Mouse (Mus musculus): ENCODE data around the gene Klhl5.
"Not testable (repeated sequence)": the region's sequence is repeated elsewhere in the genome, so short reads cannot be mapped to it uniquely, and the experiment has no call there.

Gene Klhl5

DNA sequence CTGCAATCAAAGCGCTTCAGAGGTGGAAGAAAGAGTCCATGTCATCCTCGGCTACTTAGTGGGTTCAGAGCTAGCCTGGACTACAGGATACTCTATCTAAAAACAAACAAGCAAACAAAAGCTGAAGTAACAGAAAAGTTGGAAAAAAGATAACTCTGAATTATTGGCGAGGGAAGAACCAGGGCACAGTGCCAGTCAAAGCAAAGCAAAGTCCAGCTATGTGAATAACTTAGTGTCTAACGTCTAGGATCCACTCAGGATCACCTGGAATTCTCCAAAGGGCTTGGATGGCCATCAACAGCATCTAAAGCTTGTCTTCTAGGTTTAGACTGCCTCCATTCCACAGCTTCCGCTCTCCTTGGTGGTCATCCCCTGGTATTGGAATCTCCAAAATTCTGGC lies 9.9 kb upstream of the Klhl5 start:
- DNase-seq (ENCODE audit: low spot score): peak; percentile 46

DNA sequence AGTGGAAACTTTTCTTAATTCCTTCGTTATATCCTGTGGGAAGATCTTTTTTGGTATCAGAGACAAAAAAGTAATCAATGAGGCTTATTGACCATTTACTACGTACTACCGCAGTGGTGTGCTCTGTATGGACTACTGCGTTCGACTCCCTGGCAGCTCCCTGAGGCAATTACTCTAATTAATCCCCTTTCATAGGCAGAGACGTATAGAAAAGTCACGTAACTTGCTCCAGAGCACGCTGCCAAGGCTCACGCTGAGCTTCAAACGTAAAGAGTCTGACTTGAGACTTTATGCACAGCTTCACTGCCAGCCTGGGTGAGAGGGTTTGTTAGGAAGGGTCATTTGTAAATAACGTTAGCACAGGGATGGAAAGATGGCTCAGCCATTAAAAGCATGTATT lies 7.3 kb upstream of the Klhl5 start:
- DNase-seq (ENCODE audit: low spot score): no peak

DNA sequence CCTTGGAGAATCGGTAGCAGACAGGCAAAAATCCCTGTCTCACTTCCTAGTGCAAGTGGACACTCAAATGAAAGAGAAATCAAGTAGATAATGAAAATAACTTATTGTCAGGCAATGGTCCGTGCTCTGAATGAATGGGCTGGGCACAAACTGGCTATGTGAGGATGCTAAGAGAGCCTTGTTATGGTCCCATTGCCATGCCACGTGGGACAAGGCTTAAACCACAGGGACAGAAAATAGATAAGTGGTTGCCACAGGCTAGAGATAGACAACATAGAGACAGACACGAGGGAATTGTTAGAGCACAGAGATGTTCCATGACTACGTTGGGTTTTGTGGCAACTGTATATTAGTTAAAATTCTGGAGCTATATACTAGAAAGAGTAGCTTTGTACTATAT lies 6.1 kb upstream of the Klhl5 start:
- no peak for DNase-seq (ENCODE audit: low spot score)

DNA sequence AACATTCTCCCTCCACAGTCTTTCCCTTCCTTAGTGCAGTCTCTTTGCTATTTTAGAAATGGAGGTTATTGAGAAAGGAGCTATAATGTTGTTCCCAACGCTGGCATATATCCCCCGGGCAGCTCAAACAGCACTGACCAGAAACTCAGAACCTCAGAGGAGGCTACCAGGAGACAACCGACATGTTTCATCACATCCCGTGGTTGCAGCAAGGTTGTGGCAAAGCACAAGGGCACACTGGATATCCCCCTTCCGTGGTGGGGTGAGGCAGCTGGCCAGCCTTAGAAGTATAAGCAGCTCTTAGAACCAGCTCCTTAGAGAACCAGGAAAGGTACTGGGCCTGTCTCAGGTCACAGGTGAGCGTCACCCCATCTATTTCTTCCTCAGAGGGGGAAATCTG lies 5.7 kb upstream of the Klhl5 start:
- DNase-seq (ENCODE audit: low spot score): no peak

DNA sequence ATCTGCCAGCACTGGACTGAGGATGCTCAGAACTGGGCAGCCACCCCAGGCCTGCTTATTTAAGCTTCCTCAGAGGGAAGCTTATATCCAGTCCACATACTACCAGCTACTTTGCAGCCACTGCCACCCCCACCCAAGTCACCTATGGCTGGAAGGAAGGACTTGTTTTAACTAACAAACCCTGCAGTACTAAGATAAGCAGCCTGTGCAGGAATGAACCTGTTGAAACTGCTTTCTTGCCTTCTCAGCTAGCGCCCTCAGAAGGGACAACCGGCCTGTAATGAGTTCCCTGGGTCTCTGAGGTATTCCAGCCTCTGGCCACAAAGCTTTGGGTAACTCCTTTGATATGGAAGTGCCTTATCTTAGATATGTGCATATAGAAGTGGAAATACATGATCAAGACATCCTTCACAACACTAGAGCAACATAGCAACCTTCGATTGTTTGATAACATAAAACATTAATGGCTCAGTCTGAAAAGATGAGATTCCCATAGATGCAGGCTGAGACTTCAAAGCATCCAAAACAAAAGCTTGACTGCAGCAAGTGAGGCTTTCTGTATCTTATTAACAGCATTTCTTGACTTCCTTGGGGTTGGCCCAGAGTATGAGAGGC lies 5.2 kb upstream of the Klhl5 start:
- no peak for DNase-seq (ENCODE audit: low spot score)

DNA sequence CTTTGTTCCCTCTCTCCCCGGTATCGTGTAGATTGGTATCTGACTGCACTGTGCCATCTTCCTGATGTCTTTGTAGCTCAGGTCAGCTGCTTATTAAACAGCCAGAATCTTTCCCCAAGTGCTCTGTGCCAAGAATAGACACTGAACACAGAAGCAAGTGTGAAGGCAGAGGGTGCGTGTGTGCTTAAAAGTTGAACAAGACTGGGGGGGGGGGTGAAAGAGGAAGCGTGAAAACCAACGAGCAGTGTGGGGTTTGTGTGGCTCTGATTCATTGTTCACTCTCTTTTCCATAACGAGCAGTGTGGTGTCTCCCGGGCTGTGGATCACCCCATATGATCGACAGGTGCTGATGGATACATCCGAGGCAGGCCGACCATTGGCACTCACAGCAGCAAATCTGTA lies 4.7 kb upstream of the Klhl5 start:
- DNase-seq (ENCODE audit: low spot score): no peak

DNA sequence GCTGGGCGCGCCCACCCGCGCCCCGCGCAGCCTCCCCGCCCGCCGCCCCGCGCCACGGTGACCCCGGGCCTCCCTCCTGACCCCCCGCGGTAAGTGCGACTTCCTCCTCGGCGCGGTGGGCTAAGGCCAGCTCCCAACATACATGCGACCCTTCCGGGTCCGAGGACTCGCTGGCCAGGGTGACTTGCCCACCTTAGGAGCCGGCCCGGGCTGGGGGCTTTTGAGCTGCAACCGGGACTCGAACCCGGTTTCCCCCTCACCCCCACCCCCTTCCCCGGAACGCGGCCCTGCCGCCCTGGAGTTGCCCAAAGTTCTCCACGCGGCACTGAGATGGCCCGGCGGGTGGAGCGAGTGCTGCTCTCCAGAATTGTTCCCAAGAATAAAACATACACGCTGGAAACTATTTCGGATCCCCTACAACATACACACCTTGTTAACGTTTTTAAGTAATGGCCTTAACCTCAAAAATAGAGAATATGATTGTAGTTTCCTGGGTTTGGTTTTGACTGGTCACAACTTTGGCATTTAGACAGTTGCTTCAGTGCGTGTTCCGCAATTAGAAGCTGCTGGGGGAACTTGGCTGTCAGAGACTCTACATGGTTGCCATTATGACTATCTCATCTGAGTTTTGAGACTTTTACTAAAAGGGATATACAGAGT lies 564 bp downstream of the Klhl5 start:
- DNase-seq (ENCODE audit: low spot score): peak; percentile 66

DNA sequence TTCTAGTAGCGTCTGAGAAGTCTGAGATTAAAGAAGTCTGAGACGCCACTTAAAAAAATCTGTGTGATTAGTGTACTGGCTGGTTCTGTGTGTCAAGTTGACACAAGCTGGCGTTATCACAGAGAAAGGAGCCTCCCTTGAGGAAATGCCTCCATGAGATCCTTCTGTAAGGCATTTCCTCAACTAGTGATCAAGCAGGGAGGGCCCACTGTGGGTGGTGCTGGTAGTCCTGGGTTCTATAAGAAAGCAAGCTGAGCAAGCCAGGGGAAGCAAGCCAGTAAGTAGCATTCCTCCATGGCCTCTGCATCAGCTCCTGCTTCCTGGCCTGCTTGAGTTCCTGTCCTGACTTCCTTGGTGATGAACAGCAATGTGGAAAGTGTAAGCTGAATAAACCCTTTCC lies 4.9 kb downstream of the Klhl5 start:
- not testable (repeated sequence) for DNase-seq (ENCODE audit: low spot score)

DNA sequence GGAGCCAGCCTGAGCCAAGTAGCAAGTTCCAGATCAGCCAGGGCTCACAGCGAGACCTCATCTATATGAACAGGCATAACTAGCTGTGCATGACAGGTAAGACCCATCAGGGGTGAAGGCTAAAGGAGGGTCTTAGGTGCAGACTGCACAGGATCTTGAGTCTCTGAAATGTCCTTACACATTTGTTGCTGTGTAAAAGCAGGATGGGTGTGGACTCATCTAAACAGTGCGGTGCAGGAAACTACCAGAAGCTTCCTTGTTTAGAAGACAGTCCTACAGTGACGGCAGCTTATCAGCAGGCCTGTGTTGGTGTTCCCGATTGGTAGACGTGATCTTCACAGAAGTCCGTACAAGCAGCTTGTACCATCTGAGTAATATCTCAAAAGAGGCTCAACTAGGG lies 6.0 kb downstream of the Klhl5 start:
- no peak for DNase-seq (ENCODE audit: low spot score)

DNA sequence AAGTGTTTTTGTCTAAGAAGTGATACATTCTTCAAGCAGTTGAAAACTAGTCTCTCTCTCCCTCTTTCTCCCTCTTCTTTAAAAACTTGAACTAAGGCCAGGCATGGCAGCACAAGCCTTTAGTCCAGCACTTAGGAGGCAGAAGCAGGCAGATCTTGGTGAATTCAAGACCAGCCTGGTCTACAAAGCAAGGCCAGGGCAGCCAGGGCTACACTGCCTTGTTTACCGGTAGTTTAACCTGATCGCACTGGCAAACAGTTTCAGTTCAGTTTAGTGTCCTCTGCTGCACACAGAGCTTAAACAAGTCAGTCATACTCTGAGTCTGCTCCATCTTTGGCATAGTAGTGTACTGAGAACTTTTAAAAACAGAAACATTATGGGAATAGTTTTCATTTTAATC lies 9.4 kb downstream of the Klhl5 start:
- no peak for DNase-seq (ENCODE audit: low spot score)

DNA sequence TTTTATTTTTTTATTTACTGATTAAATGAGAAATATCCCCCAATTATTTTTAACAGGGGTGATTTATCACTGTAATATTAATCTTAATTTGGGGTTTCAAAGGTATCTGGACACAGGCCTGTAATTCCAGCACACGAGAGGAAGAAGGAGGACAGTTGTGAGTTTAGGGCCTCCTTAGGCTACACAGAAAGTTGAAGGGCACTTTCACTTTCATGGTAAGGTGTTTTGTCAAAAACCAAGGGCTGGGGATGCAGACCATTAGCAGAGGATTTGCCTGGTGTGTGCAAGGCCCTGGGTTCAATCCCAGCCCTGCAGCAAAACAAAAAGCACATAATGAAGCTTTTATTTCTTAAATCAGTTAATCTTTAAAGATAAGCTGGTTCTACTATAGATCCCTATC lies 12.2 kb downstream of the Klhl5 start:
- no peak for DNase-seq (ENCODE audit: low spot score)

DNA sequence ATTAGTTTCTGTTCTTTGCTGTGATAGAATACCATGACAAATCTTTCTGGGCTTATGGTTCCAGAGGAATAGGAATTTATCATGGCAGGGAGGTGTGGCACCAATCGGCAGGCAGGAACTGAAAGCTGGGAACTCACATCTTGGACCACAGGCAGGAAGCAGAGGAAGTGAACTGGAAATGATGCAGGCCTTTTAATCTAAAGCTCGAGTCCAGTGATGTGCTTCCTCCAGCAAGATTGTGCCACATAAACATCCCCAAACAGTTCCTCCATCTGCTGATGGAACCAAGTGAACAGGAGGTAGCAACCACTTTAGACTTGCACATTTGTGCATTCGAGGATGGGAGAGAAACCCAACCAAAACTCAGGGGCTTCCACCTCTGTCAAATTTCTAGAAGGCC lies 12.6 kb downstream of the Klhl5 start:
- DNase-seq (ENCODE audit: low spot score): no peak

DNA sequence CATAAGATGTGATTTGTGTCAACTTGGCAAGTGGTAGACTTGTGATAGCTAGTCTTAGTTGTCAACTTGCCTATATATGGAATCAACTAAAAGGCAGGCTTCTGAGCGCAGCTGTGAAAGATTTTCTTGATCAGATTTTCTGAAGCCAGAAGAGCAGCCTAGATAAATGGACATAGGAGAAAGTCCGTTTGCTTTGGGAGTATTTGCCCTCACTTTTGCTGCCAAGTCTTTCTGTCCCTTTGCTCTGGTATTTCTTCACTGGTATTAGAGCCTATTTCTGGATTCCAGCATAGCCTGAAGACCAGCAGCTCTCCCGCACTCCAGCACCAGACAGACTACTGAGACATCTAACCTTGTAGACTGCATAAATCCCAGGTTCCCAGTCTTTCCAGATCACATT lies 15.3 kb downstream of the Klhl5 start:
- peak; percentile 80 for DNase-seq (ENCODE audit: low spot score)

DNA sequence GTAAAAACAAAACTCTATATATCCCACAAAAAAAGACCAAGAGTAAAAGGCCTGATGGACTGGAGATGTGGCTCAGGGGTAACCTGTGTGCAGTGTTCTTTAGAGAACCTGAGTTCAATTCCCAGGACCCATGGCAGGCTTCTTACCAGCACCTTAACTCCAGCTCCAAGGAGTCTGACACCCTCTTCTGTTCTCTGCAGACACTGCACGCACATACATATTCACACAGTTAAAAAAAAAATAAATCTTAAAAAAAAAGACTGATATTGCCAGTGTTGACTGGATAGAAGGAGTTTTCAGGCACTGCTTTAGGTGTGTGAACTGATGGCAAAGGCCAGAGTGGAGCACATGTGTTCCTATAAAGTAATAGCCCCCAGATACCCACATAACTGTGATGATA lies 18.8 kb downstream of the Klhl5 start:
- no peak for DNase-seq (ENCODE audit: low spot score)

DNA sequence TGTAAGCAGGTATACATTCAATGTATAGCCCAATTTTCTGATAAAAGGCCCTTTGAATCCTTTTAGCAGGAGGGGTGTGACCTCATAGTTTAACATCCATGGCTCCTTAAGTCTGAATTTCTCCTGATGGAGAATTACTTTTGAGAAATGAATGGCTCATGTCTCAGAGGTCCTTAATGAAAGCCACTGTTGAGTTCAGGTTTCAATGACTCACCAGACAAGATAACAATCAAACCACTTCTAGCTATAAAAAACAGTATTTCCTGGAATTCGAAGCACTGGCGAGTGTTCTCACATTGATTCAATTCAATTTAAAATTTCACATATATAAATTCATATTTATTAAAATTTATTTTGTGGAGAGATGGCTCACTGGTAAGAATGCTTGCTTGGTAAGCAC lies 21.1 kb downstream of the Klhl5 start:
- no peak for DNase-seq (ENCODE audit: low spot score)

DNA sequence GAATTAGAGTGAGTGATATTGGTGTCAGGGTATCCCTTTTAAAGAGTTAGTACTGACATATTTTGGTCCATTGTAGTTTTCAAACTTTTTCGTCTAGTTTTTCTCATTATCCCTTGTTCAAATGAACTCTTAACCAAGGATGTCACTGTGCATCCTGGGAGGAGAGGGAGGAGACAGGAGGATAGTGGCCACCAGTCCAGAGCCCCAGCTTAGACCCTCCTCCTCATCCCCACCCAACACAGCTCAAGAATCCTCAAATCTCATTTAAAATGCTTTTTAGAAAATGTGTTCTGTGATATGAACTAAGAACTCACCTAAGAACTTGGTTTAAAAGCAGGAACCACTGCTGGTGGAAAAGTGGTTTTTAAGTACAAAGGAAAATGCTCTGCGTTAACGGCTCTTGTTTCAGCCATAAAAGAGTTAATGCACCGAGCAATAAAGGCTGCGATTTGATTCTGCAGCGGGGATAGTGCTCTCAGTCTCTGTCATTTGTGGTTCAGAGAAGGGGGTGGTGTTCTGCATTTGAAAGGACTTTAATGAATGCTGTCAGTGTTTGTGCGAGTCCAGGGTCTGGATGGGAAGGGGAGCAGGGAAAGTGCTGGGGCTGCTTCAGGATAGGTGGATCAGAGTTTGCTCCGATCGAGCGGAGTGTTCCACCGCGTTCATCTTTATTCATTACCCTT lies 23.3 kb downstream of the Klhl5 start:
- no peak for DNase-seq (ENCODE audit: low spot score)

DNA sequence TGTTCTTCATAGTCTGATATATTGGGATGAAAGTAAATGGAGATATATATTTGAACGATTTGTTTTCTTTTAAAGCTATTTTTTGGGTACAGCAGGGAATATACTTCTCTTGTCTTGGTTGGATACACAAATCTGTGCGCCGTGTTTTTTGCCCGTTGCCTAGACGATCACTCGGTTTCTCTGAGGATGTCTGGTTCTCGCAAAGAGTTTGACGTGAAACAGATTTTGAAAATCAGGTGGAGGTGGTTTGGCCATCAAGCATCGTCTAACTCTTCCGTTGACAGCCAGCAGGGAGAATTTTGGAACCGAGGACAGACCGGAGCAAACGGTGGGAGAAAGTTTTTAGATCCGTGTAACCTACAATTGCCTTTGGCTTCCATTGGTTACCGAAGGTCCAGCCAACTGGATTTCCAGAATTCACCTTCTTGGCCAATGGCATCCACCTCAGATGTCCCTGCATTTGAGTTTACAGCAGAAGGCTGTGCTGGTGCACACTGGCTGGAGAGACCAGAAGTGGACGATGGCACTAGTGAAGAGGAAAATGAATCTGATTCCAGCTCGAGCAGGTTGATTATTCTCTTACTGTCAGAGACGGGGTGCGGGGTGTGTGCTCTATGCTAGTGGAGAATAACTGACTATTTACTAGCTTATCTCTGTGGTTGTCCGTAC lies 24.0 kb downstream of the Klhl5 start:
- DNase-seq (ENCODE audit: low spot score): no peak

DNA sequence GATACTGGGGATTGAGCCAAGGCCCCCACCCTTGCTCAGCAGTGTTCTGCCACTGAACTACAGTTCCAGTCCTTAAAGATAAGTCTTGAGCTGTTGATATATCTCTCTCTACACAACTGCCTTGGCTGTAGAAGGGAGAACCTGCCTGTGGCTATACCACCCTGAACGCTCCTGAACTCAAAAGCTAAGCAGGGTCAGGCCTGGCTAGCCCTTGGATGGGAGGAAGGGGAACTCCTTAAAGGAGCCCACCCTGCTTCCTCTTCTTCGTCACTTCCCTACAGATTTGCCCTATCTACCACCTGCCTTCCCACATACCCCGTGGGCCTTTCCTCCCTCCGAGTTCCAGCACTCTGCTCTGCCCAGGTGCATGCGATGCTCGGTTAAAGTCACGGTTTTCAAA lies 28.8 kb downstream of the Klhl5 start:
- no peak for DNase-seq (ENCODE audit: low spot score)

DNA sequence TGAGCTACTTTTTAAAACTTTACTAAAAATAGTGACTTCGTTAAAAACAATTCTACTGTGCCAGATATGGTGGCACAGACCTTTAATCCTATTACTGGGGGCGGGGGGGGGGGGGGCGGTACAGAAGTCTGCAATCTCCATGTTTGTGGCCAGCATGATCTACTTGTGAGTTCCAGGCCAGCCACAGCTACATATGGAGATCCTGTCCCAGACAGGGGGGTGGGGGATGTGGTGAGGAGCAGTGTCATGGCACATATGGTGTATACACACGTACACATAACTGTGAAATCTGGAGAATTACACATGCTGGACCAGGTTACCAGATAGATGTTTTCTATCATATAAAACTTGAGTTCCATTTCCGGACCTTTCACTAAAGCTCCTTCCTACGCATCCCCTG lies 29.7 kb downstream of the Klhl5 start:
- no peak for DNase-seq (ENCODE audit: low spot score)

DNA sequence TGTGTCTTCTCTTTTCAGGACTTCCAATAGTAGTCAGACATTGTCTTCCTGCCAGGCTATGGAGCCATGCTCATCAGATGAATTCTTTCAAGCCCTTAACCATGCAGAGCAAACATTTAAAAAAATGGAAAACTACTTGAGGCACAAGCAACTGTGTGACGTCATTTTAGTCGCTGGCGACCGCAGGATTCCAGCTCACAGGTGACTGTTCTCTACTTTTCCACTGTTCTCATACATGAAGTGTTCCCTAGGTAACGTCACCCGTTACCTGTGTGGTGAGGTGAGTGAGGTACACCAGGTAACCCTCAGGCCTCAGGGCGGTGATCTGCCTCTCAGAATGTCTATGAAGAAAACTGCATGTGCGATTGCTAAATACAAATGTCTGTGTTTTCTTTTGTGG lies 33.9 kb downstream of the Klhl5 start:
- DNase-seq (ENCODE audit: low spot score): no peak

DNA sequence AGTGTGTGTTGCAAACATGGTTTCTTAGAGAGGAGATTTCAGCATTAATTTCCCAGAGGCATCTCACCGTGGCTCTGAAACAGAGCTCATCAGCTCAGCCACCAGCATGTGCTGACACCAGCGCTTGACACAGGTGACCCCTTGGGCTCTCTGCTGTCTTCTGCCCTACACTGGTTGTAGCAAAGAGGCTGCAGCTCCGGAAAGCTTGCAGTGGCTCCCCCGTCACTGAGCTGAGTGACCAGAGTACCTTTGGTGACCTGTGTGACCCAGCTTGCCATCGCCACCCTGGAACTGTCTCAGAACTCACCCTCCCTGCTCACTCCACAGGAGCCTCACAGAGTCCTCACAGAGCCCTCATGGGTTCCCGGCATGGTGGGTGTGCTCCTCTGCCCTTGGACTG lies 34.9 kb downstream of the Klhl5 start:
- no peak for DNase-seq (ENCODE audit: low spot score)

DNA sequence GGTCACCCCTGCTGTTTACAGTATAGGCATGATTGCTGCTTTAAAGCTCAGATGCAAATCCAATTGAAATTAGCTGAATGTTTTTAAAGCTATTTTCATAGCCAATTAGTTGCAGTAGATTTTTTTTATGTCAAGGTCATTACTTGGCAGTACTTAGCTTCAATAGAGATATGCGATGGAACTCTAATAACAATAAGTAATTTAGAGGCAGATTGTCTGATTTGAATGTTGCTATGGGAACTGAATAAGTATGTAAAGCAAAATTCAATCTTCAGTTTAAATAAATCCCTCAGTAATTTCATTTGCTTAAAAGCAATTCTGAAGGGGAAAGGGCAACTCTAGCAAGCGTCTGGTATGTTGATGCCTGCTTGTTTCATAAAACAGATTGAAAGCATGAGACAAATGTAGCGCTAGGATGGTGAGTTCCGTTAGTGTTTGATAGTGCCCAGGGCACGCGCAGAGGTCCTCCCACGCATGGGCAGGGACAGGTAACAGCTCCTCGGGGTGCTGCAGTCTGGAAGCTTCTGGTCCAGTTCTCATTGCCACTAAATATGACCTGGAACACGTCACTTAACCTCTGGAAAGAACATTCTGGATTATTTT lies 38.3 kb downstream of the Klhl5 start:
- no peak for DNase-seq (ENCODE audit: low spot score)

DNA sequence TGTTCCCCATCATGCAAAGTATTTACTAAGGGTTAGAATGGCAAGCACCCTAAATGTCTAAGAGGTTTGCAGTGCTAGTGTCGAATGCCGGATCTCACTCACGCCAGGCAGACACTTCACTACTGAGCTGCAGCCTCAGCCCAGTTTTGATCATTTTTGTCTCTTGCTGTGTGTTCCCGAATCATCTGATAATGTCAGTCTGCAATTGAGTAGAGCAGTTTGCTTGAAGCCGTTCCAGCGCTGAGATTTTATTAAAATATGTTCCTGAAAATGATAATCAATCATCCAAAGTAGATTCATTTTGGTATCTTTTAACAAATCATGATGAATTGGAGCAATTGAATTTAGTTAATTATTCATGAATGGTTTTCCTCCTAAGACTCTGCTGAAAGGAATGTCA lies 39.4 kb downstream of the Klhl5 start:
- no peak for DNase-seq (ENCODE audit: low spot score)

Data from adipocyte (in vitro differentiated cells).